In the genomic region with DNA sequence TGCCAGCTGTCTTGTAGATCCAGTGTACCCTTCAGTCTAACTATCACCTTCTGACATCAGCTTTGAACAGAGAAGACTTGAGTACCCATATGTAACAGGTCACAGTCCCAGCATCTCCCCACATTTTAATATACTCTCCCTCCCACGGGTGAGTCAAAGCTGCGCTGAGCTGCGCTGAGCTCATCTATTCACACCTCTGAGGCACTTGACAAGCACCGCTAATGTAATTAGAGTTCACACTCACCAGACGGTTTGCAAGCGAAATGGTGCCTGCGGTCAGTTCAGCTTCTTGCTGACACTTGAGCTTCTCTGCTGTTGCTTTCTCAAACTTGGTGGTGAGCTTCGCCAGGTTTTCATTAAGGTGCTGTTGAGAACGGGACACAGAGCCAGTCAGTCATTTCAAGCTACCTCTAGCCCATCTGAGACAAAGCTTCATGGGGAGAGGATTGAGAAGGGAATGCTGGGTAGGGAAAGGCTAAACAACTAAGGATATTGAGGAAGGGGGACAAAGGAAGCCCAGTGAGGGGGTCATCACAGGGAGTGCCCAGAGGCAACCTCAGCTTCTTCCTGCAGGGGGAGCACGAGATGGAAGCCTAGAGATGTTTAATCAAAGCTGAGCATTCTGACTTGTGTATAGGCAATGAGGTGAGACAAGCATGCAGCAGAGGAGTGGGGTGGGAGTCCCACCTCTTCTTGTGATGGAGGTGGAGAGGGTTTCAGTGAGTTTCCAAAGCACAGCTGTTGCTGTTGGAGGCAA, we compare ENCODE assay signal across 13 mouse cellular contexts.
A peak's percentile ranks its signal among the peaks of the same experiment; 100 is the strongest.
DNase-seq lines count a peak whose midpoint lies in the region; ATAC-seq and TF ChIP-seq lines count a peak whose summit lies in the region.
"Had no signal": no experiment of that assay in that cellular context is flagged by ENCODE, and none has a peak within 500 bp of the region (broad histone marks: within the 10 kb centered on the region; RNA-seq: fewer than 3 reads in every experiment).

No protein-coding gene starts in this region.

- H3K4me2 ChIP-seq in limb, embryonic 11.5 days (ENCODE audit: low read depth, severe bottlenecking) = no peak overlapping the region
- H3K4me2 ChIP-seq: liver, embryonic 13.5 days had no signal

- no peak overlapping the region for H3K9ac ChIP-seq in limb, embryonic 11.5 days (ENCODE audit: low read length)
- H3K9ac ChIP-seq in ES-Bruce4 (ENCODE audit: low read depth, poor library complexity, severe bottlenecking) = no peak overlapping the region
- H3K9ac ChIP-seq: liver, embryonic 13.5 days had no signal

- H3K36me3 ChIP-seq in limb, embryonic 11.5 days (ENCODE audit: control insufficient read depth, insufficient read depth, low read length) = no peaks in the 10 kb centered on the region
- no peaks in the 10 kb centered on the region for H3K36me3 ChIP-seq in limb, embryonic 10.5 days
- H3K36me3 ChIP-seq in ES-Bruce4 (ENCODE audit: control insufficient read depth, insufficient read depth, low read length, poor library complexity, severe bottlenecking) = no peaks in the 10 kb centered on the region
- H3K36me3 ChIP-seq: liver, embryonic 13.5 days had no signal

- TF ChIP-seq POLR2A in ES-Bruce4 (IDR thresholded peaks at IDR 0.05; ENCODE audit: insufficient read depth, low read length) = no peak

- peak; percentile 22 for TF ChIP-seq CTCF in ES-Bruce4 (IDR thresholded peaks at IDR 0.05; ENCODE audit: low read depth, low read length)

- H3K27ac ChIP-seq in limb, embryonic 11.5 days (replicated peaks; ENCODE audit: low read depth, low read length) = no peak overlapping the region
- no peak overlapping the region for H3K27ac ChIP-seq in limb, embryonic 10.5 days
- no peak overlapping the region for H3K27ac ChIP-seq in ES-Bruce4 (ENCODE audit: insufficient read depth, low read length)
- H3K27ac ChIP-seq: heart, adult 2 months; liver, embryonic 13.5 days had no signal

- no peak for ATAC-seq in limb, embryonic 11.5 days (ENCODE audit: insufficient number of reproducible peaks, low FRiP score, low TSS enrichment, low read depth)
- ATAC-seq: hindbrain, embryonic 16.5 days had no signal

- no peaks in the 10 kb centered on the region for H3K27me3 ChIP-seq in limb, embryonic 11.5 days (ENCODE audit: control insufficient read depth, insufficient read depth, low read length)
- H3K27me3 ChIP-seq in limb, embryonic 10.5 days (ENCODE audit: low read depth, poor library complexity, severe bottlenecking) = no peaks in the 10 kb centered on the region
- no peaks in the 10 kb centered on the region for H3K27me3 ChIP-seq in ES-Bruce4 (ENCODE audit: control insufficient read depth, insufficient read depth, low read length, poor library complexity, severe bottlenecking)
- H3K27me3 ChIP-seq: liver, embryonic 13.5 days had no signal

- H3K4me1 ChIP-seq in limb, embryonic 11.5 days (ENCODE audit: control insufficient read depth, insufficient read depth, low read length) = no peaks in the 10 kb centered on the region
- H3K4me1 ChIP-seq in limb, embryonic 10.5 days = no peaks in the 10 kb centered on the region
- no peaks in the 10 kb centered on the region for H3K4me1 ChIP-seq in ES-Bruce4 (ENCODE audit: control insufficient read depth, insufficient read depth, low read length)
- H3K4me1 ChIP-seq: liver, embryonic 13.5 days had no signal

- no peaks in the 10 kb centered on the region for H3K9me3 ChIP-seq in limb, embryonic 11.5 days (ENCODE audit: control insufficient read depth, low read length)
- no peaks in the 10 kb centered on the region for H3K9me3 ChIP-seq in limb, embryonic 10.5 days (replicated peaks)
- H3K9me3 ChIP-seq in ES-Bruce4 (replicated peaks; ENCODE audit: control insufficient read depth, insufficient read depth, low read length, poor library complexity, severe bottlenecking) = no peaks in the 10 kb centered on the region
- H3K9me3 ChIP-seq: liver, embryonic 13.5 days had no signal

- DNase-seq in frontal cortex, postnatal 36 days (ENCODE audit: low spot score in 2 of 2) = peak; percentile 9 to 13
- DNase-seq in frontal cortex, postnatal 10 days (ENCODE audit: low spot score in 2 of 2) = no peak
- peak; percentile 33 for DNase-seq in limb, embryonic 11.5 days (ENCODE audit: low spot score)
- no peak for DNase-seq in limb, embryonic 10.5 days (ENCODE audit: low spot score)
- DNase-seq in embryo, embryonic 10.5 days (ENCODE audit: low spot score) = peak; percentile 32
- no peak for DNase-seq in natural killer cell, adult 2 months (ENCODE audit: low spot score in 2 of 2)
- DNase-seq in cerebellum, postnatal 25 days = no peak
- DNase-seq: adrenal gland, adult 8-10 months; heart, adult 2 months; kidney, postnatal 10 days; liver, embryonic 13.5 days had no signal

- 61% methylated on average over 10 of the region's 10 CpGs for WGBS in limb, embryonic 11.5 days
- WGBS in limb, embryonic 10.5 days = 63% methylated on average over 10 of the region's 10 CpGs

- no peak overlapping the region for H3K4me3 ChIP-seq in limb, embryonic 11.5 days (ENCODE audit: low read depth, low read length)
- no peak overlapping the region for H3K4me3 ChIP-seq in limb, embryonic 10.5 days
- H3K4me3 ChIP-seq in ES-Bruce4 (ENCODE audit: low read depth, low read length) = no peak overlapping the region
- H3K4me3 ChIP-seq: heart, adult 2 months; liver, embryonic 13.5 days had no signal

- no peak for TF ChIP-seq EP300 in ES-Bruce4 (IDR thresholded peaks at IDR 0.05; ENCODE audit: insufficient read depth, low read depth, low read length)

Comparison
In these comparisons a context has a peak if more than half of its experiments do, and no peak if none do; other contexts are left out.
1. DNase-seq: peak in frontal cortex, postnatal 36 days (2 of 2), limb, embryonic 11.5 days (single experiment) and embryo, embryonic 10.5 days (single experiment); none in frontal cortex, postnatal 10 days (0 of 2), limb, embryonic 10.5 days (single experiment), natural killer cell, adult 2 months (0 of 2) and cerebellum, postnatal 25 days (0 of 2).